Mouse (Mus musculus) heart, adult 2 months (tissue): ENCODE data around the gene Agap1. TPM values are rescaled to one million over a fixed set of nuclear protein-coding genes. Genes with fewer than 3 reads are reported as not detected.

Experiments
- DNase-seq, 2 experiments: peaks; one replicate each; pipeline ENCODE4 v3.0.0; 2021
- H3K27ac ChIP-seq: fragments of 200-600 bp; 2 replicates; pipeline ENCODE4 v1.8.1; 2022
- H3K27me3 ChIP-seq: fragments of 200-500 bp; 2 replicates; pipeline ENCODE4 v1.6.1; 2012; ENCODE audit warnings: mild to moderate bottlenecking, low read length, inconsistent platforms, mixed read lengths; ENCODE audit not compliant: control insufficient read depth, insufficient read depth
- H3K36me3 ChIP-seq: fragments of 200-500 bp; 2 replicates; pipeline ENCODE4 v1.6.1; 2012; ENCODE audit warnings: low read length, inconsistent platforms; ENCODE audit not compliant: control insufficient read depth, insufficient read depth
- H3K4me1 ChIP-seq: fragments of 200-500 bp; 2 replicates; pipeline ENCODE4 v1.6.1; 2011; ENCODE audit warnings: low read length; ENCODE audit not compliant: control insufficient read depth, insufficient read depth
- H3K4me3 ChIP-seq: fragments of 200-600 bp; 2 replicates; pipeline ENCODE4 v1.8.1; 2022
- H3K79me2 ChIP-seq: fragments of 200-500 bp; replicated peaks from 2 replicates; pipeline ENCODE4 v1.6.1; 2012; ENCODE audit warnings: mild to moderate bottlenecking, inconsistent platforms, low read length, moderate library complexity, mixed read lengths; ENCODE audit not compliant: control insufficient read depth, insufficient read depth
- H3K9ac ChIP-seq: fragments of 200-500 bp; 2 replicates; pipeline ENCODE4 v1.6.1; 2012; ENCODE audit warnings: low read depth, mild to moderate bottlenecking, control low read depth, inconsistent platforms, low read length, mixed read lengths
- CTCF ChIP-seq: fragments of 200-600 bp; IDR thresholded peaks from 2 replicates; pipeline ENCODE4 v1.8.1; 2022; ENCODE audit warnings: antibody characterized with exemption, mild to moderate bottlenecking, moderate library complexity
- EP300 ChIP-seq: fragments of 200-500 bp; IDR thresholded peaks from 2 replicates; pipeline ENCODE4 v1.6.1; 2011; ENCODE audit warnings: low read depth, low read length, control low read depth; ENCODE audit not compliant: insufficient read depth
- POLR2A ChIP-seq: fragments of 200-500 bp; IDR thresholded peaks from 2 replicates; pipeline ENCODE4 v1.6.1; 2011; ENCODE audit warnings: mild to moderate bottlenecking, low read depth, low read length, control low read depth; ENCODE audit not compliant: insufficient read depth
- WGBS: fragments of 180-500 bp; shearing (Covaris S2); methylation state at CpG from one replicate; pipeline ENCODE4 v1.1.7; 2018; 5-methylcytosine and 5-hydroxymethylcytosine counted together
- intact Hi-C: fragments of 180-260 bp; cut with DNase I; formaldehyde crosslinking; loops from one replicate; pipeline ENCODE4 v1.15.1; 2025
- polyA plus RNA-seq: library from polyadenylated mRNA; depleted of rRNA; stranded (reverse); fragments of >200 nt; gene quantifications from 2 replicates; pipeline ENCODE4 v1.2.3, GENCODE M21; 2012
- total RNA-seq, 2 experiments: library from RNA; stranded (reverse); gene quantifications; 2 replicates each; pipeline ENCODE4 v1.2.3; 2021

The Agap1 gene
- total and polyA plus RNA-seq, 3 experiments, result 11.4 to 62.1 (median 59.0) TPM

GRCm38 (mm10) chr1:89439351-89439750, 15.3 kb upstream of the Agap1 start:
- H3K79me2 ChIP-seq, result no peaks in the 10 kb centered on the region
- TF ChIP-seq EP300 (no peak), POLR2A (no peak), CTCF (no peak)
- intact Hi-C loops, result no loop called here
- H3K27ac ChIP-seq, result no peak overlapping the region
- no peaks in the 10 kb centered on the region for H3K4me1 ChIP-seq
- no peak overlapping the region for H3K9ac ChIP-seq
- H3K36me3 ChIP-seq, result no peaks in the 10 kb centered on the region
- WGBS, result 62% methylated on average over 6 of the region's 6 CpGs
- DNase-seq, result no peak
- no peaks in the 10 kb centered on the region for H3K27me3 ChIP-seq
- no peak overlapping the region for H3K4me3 ChIP-seq

GRCm38 (mm10) chr1:89441236-89441897, 13.2 kb upstream of the Agap1 start:
- Histone ChIP-seq H3K27ac (no peak overlapping the region), H3K36me3 (no peaks in the 10 kb centered on the region), H3K9ac (no peak overlapping the region), H3K4me3 (no peak overlapping the region), H3K79me2 (no peaks in the 10 kb centered on the region), H3K4me1 (no peaks in the 10 kb centered on the region), H3K27me3 (no peaks in the 10 kb centered on the region)
- TF ChIP-seq EP300 (no peak), CTCF (no peak), POLR2A (no peak)
- no peak for DNase-seq
- intact Hi-C loops, result no loop called here
- 60% methylated on average over 5 of the region's 5 CpGs for WGBS

GRCm38 (mm10) chr1:89443512-89443911, 11.1 kb upstream of the Agap1 start:
- TF ChIP-seq POLR2A, result no peak
- no peak for TF ChIP-seq CTCF
- TF ChIP-seq EP300, result no peak
- 73% methylated on average over 9 of the region's 9 CpGs for WGBS
- H3K4me1 ChIP-seq, result no peaks in the 10 kb centered on the region

GRCm38 (mm10) chr1:89444014-89444413, 10.6 kb upstream of the Agap1 start:
- H3K27ac ChIP-seq, result no peak overlapping the region
- H3K4me3 ChIP-seq, result no peak overlapping the region
- no peak for TF ChIP-seq EP300
- no peak for TF ChIP-seq POLR2A
- TF ChIP-seq CTCF, result no peak
- DNase-seq, result no peak
- no peaks in the 10 kb centered on the region for H3K79me2 ChIP-seq
- H3K36me3 ChIP-seq, result no peaks in the 10 kb centered on the region
- no peaks in the 10 kb centered on the region for H3K27me3 ChIP-seq
- intact Hi-C loops, result no loop called here
- 39% methylated on average over 3 of the region's 3 CpGs for WGBS
- no peaks in the 10 kb centered on the region for H3K4me1 ChIP-seq
- H3K9ac ChIP-seq, result no peak overlapping the region

More at GRCm38 (mm10) chr1:89443512-89443911, 11.1 kb upstream of the Agap1 start:
- no peak for DNase-seq
- Histone ChIP-seq H3K9ac (no peak overlapping the region), H3K79me2 (no peaks in the 10 kb centered on the region), H3K36me3 (no peaks in the 10 kb centered on the region), H3K27me3 (no peaks in the 10 kb centered on the region), H3K27ac (no peak overlapping the region), H3K4me3 (no peak overlapping the region)
- intact Hi-C loops, result no loop called here

GRCm38 (mm10) chr1:89450139-89450538, 4.5 kb upstream of the Agap1 start:
- DNase-seq, result no peak
- no peak overlapping the region for H3K9ac ChIP-seq
- H3K4me3 ChIP-seq, result no peak overlapping the region
- WGBS, result 81% methylated on average over 7 of the region's 7 CpGs
- H3K79me2 ChIP-seq, result no peaks in the 10 kb centered on the region
- H3K27ac ChIP-seq, result no peak overlapping the region
- H3K4me1 ChIP-seq, result peaks cover 2% of the 10 kb centered on the region; the same call in 1 of the 2 replicates
- no peaks in the 10 kb centered on the region for H3K36me3 ChIP-seq
- TF ChIP-seq POLR2A (no peak), EP300 (no peak), CTCF (no peak)
- H3K27me3 ChIP-seq, result no peaks in the 10 kb centered on the region
- intact Hi-C loops, result no loop called here

- no peaks in the 10 kb centered on the region for H3K36me3 ChIP-seq
- H3K79me2 ChIP-seq, result no peaks in the 10 kb centered on the region; the same call in 1 of the 2 replicates
- peaks cover 8% of the 10 kb centered on the region for H3K4me1 ChIP-seq
- intact Hi-C loops, result no loop called here
- 48% methylated on average over 8 of the region's 8 CpGs for WGBS
- H3K27me3 ChIP-seq, result no peaks in the 10 kb centered on the region
- no peak overlapping the region for H3K27ac ChIP-seq
- no peak for DNase-seq
- no peak overlapping the region for H3K4me3 ChIP-seq
- TF ChIP-seq CTCF, result no peak
- no peak for TF ChIP-seq EP300
- no peak for TF ChIP-seq POLR2A
- no peak overlapping the region for H3K9ac ChIP-seq
Measured at GRCm38 (mm10) chr1:89452138-89452537, 2.5 kb upstream of the Agap1 start.
